ENCODE assay signal across 8 mouse cellular contexts in the genomic region with DNA sequence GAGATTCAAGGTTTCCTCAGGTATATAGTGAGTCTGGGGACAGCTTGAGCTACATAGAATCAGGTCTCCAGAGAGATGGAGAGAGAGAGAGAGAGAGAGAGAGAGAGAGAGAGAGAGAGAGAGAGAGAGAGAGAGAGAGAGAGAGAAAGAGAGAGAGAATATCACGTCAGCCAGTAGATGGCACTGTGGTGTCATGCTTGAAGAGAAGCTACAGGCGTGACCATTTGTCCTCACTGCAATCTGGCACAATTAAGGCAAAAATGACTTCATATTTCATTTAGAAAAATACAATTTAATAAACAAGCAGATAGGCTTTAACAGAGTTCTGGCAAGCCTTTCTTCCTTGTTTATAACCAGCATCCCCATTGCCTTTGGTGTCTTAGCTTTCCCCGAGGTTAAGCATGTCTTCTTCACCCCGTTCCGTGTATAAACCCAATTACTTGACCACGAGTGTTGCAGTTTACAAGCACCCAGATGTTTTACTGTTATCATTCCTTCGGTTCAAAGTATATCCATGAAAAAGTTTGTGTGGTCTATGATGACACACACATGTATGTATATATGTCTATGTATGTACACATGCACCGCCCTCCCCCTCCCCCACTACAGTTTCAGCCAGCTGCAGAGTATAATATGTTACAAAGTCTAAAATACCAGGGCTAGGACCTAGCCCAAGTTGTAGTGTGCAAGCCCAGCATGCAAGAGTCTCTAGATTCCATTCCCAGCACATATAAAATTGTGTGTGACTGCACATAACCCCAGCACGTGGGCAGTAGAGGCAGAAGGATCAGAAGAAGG. TPM values are rescaled to one million over a fixed set of nuclear protein-coding genes. Genes with fewer than 3 reads are reported as not detected.
DNase-seq lines count a peak whose midpoint lies in the region; ATAC-seq and TF ChIP-seq lines count a peak whose summit lies in the region.

No protein-coding gene starts in this region.

- H3K4me3 ChIP-seq in heart, embryonic 12.5 days: no peak overlapping the region
- H3K4me3 ChIP-seq in forebrain, embryonic 13.5 days: no peak overlapping the region
- H3K4me3 ChIP-seq in hindbrain, postnatal 0 days (ENCODE audit: low read length): no peak overlapping the region

- no peak for TF ChIP-seq POLR2A in brain, embryonic 14.5 days (IDR thresholded peaks at IDR 0.05; ENCODE audit: borderline replicate concordance, extremely low read depth, insufficient read depth, insufficient read length, poor library complexity, severe bottlenecking)

- H3K9ac ChIP-seq in heart, embryonic 12.5 days: no peak overlapping the region
- no peak overlapping the region for H3K9ac ChIP-seq in forebrain, embryonic 13.5 days
- no peak overlapping the region for H3K9ac ChIP-seq in hindbrain, postnatal 0 days (replicated peaks; ENCODE audit: low read length)

- no peak overlapping the region for H3K4me2 ChIP-seq in heart, embryonic 12.5 days
- H3K4me2 ChIP-seq in forebrain, embryonic 13.5 days: no peak overlapping the region
- 0 out of 2 replicates have a peak overlapping the region, but pooled peaks have one; percentile 21 for H3K4me2 ChIP-seq in hindbrain, postnatal 0 days (ENCODE audit: low read depth, low read length)

- no peaks in the 10 kb centered on the region for H3K36me3 ChIP-seq in heart, embryonic 12.5 days
- H3K36me3 ChIP-seq in forebrain, embryonic 13.5 days (ENCODE audit: poor library complexity, severe bottlenecking): no peaks in the 10 kb centered on the region
- H3K36me3 ChIP-seq in hindbrain, postnatal 0 days (ENCODE audit: insufficient read depth, low read length): no peaks in the 10 kb centered on the region

- H3K4me1 ChIP-seq in heart, embryonic 12.5 days (replicated peaks): no peaks in the 10 kb centered on the region
- 0 out of 2 replicates have a peak, but pooled peaks cover 4% of the 10 kb centered on the region for H3K4me1 ChIP-seq in forebrain, embryonic 13.5 days
- H3K4me1 ChIP-seq in hindbrain, postnatal 0 days (ENCODE audit: insufficient read depth, low read length): no peaks in the 10 kb centered on the region

- DNase-seq in heart, adult 8-10 months (ENCODE audit: low spot score): peak; percentile 35
- DNase-seq in brain, embryonic 14.5 days (ENCODE audit: low read depth): peak; percentile 89
- peak; percentile 89 for DNase-seq in hindbrain, postnatal 0 days (ENCODE audit: low spot score)
- peak; percentile 31 to 54 for DNase-seq in left cerebral cortex, postnatal 36 days (ENCODE audit: low spot score in 2 of 2)
- DNase-seq in naive thymus-derived CD4-positive, alpha-beta T cell, adult 2 months (ENCODE audit: low read depth): peak; percentile 7
- DNase-seq in urinary bladder, postnatal 25 days (ENCODE audit: low spot score): peak; percentile 62

- no peaks in the 10 kb centered on the region for H3K9me3 ChIP-seq in heart, embryonic 12.5 days (replicated peaks)
- no peaks in the 10 kb centered on the region for H3K9me3 ChIP-seq in forebrain, embryonic 13.5 days (replicated peaks)
- no peaks in the 10 kb centered on the region for H3K9me3 ChIP-seq in hindbrain, postnatal 0 days (ENCODE audit: low read length)

- intact Hi-C loops in left cerebral cortex, postnatal 36 days (cut with DNase I): no loop called here

- 55% methylated on average over 9 of the region's 9 CpGs for WGBS in heart, embryonic 12.5 days
- WGBS in forebrain, embryonic 13.5 days: 69% methylated on average over 8 of the region's 9 CpGs
- WGBS in hindbrain, postnatal 0 days: 53% methylated on average over 9 of the region's 9 CpGs

- TF ChIP-seq CTCF in brain, embryonic 14.5 days (IDR thresholded peaks at IDR 0.05; ENCODE audit: borderline replicate concordance, extremely low read depth, insufficient read depth, insufficient read length): peak; percentile 66; the same call in 1 of the 2 replicates
- peak; percentile 87 for TF ChIP-seq CTCF in hindbrain, postnatal 0 days (IDR thresholded peaks at IDR 0.05; ENCODE audit: low read depth)

- no peaks in the 10 kb centered on the region for H3K27me3 ChIP-seq in heart, embryonic 12.5 days (replicated peaks)
- no peaks in the 10 kb centered on the region for H3K27me3 ChIP-seq in forebrain, embryonic 13.5 days
- H3K27me3 ChIP-seq in hindbrain, postnatal 0 days (ENCODE audit: insufficient read depth, low read length): no peaks in the 10 kb centered on the region

- ATAC-seq in heart, embryonic 12.5 days (ENCODE audit: insufficient number of reproducible peaks, low FRiP score): no peak
- ATAC-seq in forebrain, embryonic 13.5 days: peak; percentile 52
- ATAC-seq in hindbrain, postnatal 0 days: peak; percentile 70

- H3K27ac ChIP-seq in heart, embryonic 12.5 days (ENCODE audit: poor library complexity, severe bottlenecking): no peak overlapping the region
- no peak overlapping the region for H3K27ac ChIP-seq in forebrain, embryonic 13.5 days
- no peak overlapping the region for H3K27ac ChIP-seq in hindbrain, postnatal 0 days

RNA-seq across cellular contexts. Expression of a gene that starts 53.8 kb away (rescaled TPM):
- 10 to 100 TPM; 72.9 to 84.4 (median 74.9) TPM for total RNA-seq in heart, adult 8-10 months (2022)
- 61.9 and 65.5 TPM in 2 replicates for polyA plus RNA-seq in heart, embryonic 12.5 days (2016; fragmentation: Nextera tagmentation; extraction: Ambion mirVana)
- polyA plus RNA-seq in brain, embryonic 14.5 days (2012; rRNA removed): 76.0 and 183 TPM in 2 replicates
- polyA plus RNA-seq in forebrain, embryonic 13.5 days (2015; fragmentation: Nextera tagmentation; extraction: Ambion mirVana): 63.5 and 70.9 TPM in 2 replicates
- 200 and 239 TPM in 2 replicates for total RNA-seq in hindbrain, postnatal 0 days (2014; rRNA removed)
- polyA plus RNA-seq in hindbrain, postnatal 0 days (2015; fragmentation: Nextera tagmentation; extraction: Ambion mirVana): 58.7 and 60.1 TPM in 2 replicates
- 100 to 1,000 TPM; 498 to 546 TPM for total RNA-seq in left cerebral cortex, postnatal 36 days (2021)

Comparison
In these comparisons a context has a peak if more than half of its experiments do, and no peak if none do; other contexts are left out.
1. DNase-seq: peak in every context shown above with its lines; median percentile 89 in brain, embryonic 14.5 days; 89 in hindbrain, postnatal 0 days; 62 in urinary bladder, postnatal 25 days; 42 in left cerebral cortex, postnatal 36 days; 35 in heart, adult 8-10 months; 7 in naive thymus-derived CD4-positive, alpha-beta T cell, adult 2 months.